Mouse (Mus musculus): ENCODE results near the gene Hoxc11. TPM values are rescaled to one million over a fixed set of nuclear protein-coding genes. Genes with fewer than 3 reads are reported as not detected.

Hoxc11 gene
- polyA plus RNA-seq, 2 experiments, result not detected

- no peaks in the 10 kb centered on the region for H3K9me3 ChIP-seq (ENCODE audit: control insufficient read depth, low read length)
- no peak for DNase-seq (ENCODE audit: low read depth in 3 of 3, low spot score in 3 of 3)
- peaks cover 97% of the 10 kb centered on the region for H3K27me3 ChIP-seq (ENCODE audit: control insufficient read depth, insufficient read depth, low read length)
- no peak overlapping the region for H3K27ac ChIP-seq
- no peaks in the 10 kb centered on the region for H3K36me3 ChIP-seq (replicated peaks; ENCODE audit: control insufficient read depth, insufficient read depth, low read depth)
- ATAC-seq (ENCODE audit: insufficient read depth), result no peak
- H3K4me1 ChIP-seq (replicated peaks; ENCODE audit: control insufficient read depth in 2 of 2, insufficient read depth in 2 of 2, low read length in 1 of 2), result no peaks in the 10 kb centered on the region
- no peak overlapping the region for H3K4me2 ChIP-seq (ENCODE audit: low read depth)
- WGBS (ENCODE audit: insufficient replicate concordance), result 2% methylated on average over 12 of the region's 12 CpGs
- no peak for TF ChIP-seq CTCF (IDR thresholded peaks at IDR 0.05; ENCODE audit: low read depth)
- no peak for TF ChIP-seq EP300 (IDR thresholded peaks at IDR 0.05; ENCODE audit: low read depth)
- no peak overlapping the region for H3K4me3 ChIP-seq (ENCODE audit: insufficient read depth in 1 of 2, low read depth in 2 of 2, low read length in 2 of 2)
- H3K9ac ChIP-seq (replicated peaks), result no peak overlapping the region
Observed at GRCm38 (mm10) chr15:102970740-102971139, 16.5 kb downstream of the Hoxc11 start.

- no peak overlapping the region for H3K4me3 ChIP-seq (ENCODE audit: insufficient read depth in 1 of 2, low read depth in 2 of 2, low read length in 2 of 2)
- WGBS (ENCODE audit: insufficient replicate concordance), result under 1% methylated on average over 21 of the region's 21 CpGs
- no peaks in the 10 kb centered on the region for H3K4me1 ChIP-seq (replicated peaks; ENCODE audit: control insufficient read depth in 2 of 2, insufficient read depth in 2 of 2, low read length in 1 of 2)
- H3K27ac ChIP-seq, result no peak overlapping the region
- TF ChIP-seq EP300 (IDR thresholded peaks at IDR 0.05; ENCODE audit: low read depth), result no peak
- no peak for TF ChIP-seq CTCF (IDR thresholded peaks at IDR 0.05; ENCODE audit: low read depth)
- DNase-seq (ENCODE audit: low read depth in 3 of 3, low spot score in 3 of 3), result no peak
- no peak overlapping the region for H3K4me2 ChIP-seq (ENCODE audit: low read depth)
- no peak overlapping the region for H3K9ac ChIP-seq (replicated peaks)
- H3K27me3 ChIP-seq (ENCODE audit: control insufficient read depth, insufficient read depth, low read length), result peaks cover 97% of the 10 kb centered on the region
- ATAC-seq (ENCODE audit: insufficient read depth), result no peak
- no peaks in the 10 kb centered on the region for H3K36me3 ChIP-seq (replicated peaks; ENCODE audit: control insufficient read depth, insufficient read depth, low read depth)
- no peaks in the 10 kb centered on the region for H3K9me3 ChIP-seq (ENCODE audit: control insufficient read depth, low read length)
Observed at GRCm38 (mm10) chr15:102972254-102972653, 18.0 kb downstream of the Hoxc11 start.

- H3K36me3 ChIP-seq (replicated peaks; ENCODE audit: control insufficient read depth, insufficient read depth, low read depth), result no peaks in the 10 kb centered on the region
- H3K4me3 ChIP-seq (ENCODE audit: insufficient read depth in 1 of 2, low read depth in 2 of 2, low read length in 2 of 2), result no peak overlapping the region
- H3K4me1 ChIP-seq (replicated peaks; ENCODE audit: control insufficient read depth in 2 of 2, insufficient read depth in 2 of 2, low read length in 1 of 2), result no peaks in the 10 kb centered on the region
- H3K27me3 ChIP-seq (ENCODE audit: control insufficient read depth, insufficient read depth, low read length), result peaks cover 97% of the 10 kb centered on the region
- H3K4me2 ChIP-seq (ENCODE audit: low read depth), result no peak overlapping the region
- no peak overlapping the region for H3K9ac ChIP-seq (replicated peaks)
- ATAC-seq (ENCODE audit: insufficient read depth), result no peak
- H3K27ac ChIP-seq, result no peak overlapping the region
- TF ChIP-seq EP300 (IDR thresholded peaks at IDR 0.05; ENCODE audit: low read depth) (no peak), CTCF (IDR thresholded peaks at IDR 0.05; ENCODE audit: low read depth) (no peak)
- no peak for DNase-seq (ENCODE audit: low read depth in 3 of 3, low spot score in 3 of 3)
- 3% methylated on average over 6 of the region's 6 CpGs for WGBS (ENCODE audit: insufficient replicate concordance)
- H3K9me3 ChIP-seq (ENCODE audit: control insufficient read depth, low read length), result no peaks in the 10 kb centered on the region
Observed at GRCm38 (mm10) chr15:102972753-102973152, 18.5 kb downstream of the Hoxc11 start.

- Histone ChIP-seq H3K36me3 (replicated peaks; ENCODE audit: control insufficient read depth, insufficient read depth, low read depth) (no peaks in the 10 kb centered on the region), H3K4me2 (ENCODE audit: low read depth) (no peak overlapping the region), H3K4me1 (replicated peaks; ENCODE audit: control insufficient read depth in 2 of 2, insufficient read depth in 2 of 2, low read length in 1 of 2) (no peaks in the 10 kb centered on the region), H3K27ac (no peak overlapping the region), H3K9ac (replicated peaks) (no peak overlapping the region), H3K9me3 (ENCODE audit: control insufficient read depth, low read length) (no peaks in the 10 kb centered on the region), H3K27me3 (ENCODE audit: control insufficient read depth, insufficient read depth, low read length) (peaks cover 99% of the 10 kb centered on the region), H3K4me3 (ENCODE audit: insufficient read depth in 1 of 2, low read depth in 2 of 2, low read length in 2 of 2) (no peak overlapping the region)
- 3% methylated on average over 7 of the region's 7 CpGs for WGBS (ENCODE audit: insufficient replicate concordance)
- TF ChIP-seq CTCF (IDR thresholded peaks at IDR 0.05; ENCODE audit: low read depth) (no peak), EP300 (IDR thresholded peaks at IDR 0.05; ENCODE audit: low read depth) (no peak)
- ATAC-seq (ENCODE audit: insufficient read depth) (no peak), DNase-seq (ENCODE audit: low read depth in 3 of 3, low spot score in 3 of 3) (no peak)
Observed at GRCm38 (mm10) chr15:102975034-102975433, 20.8 kb downstream of the Hoxc11 start.

GRCm38 (mm10) chr15:102975688-102976111 lies 21.5 kb downstream of the Hoxc11 start:
- peaks cover 99% of the 10 kb centered on the region for H3K27me3 ChIP-seq (ENCODE audit: control insufficient read depth, insufficient read depth, low read length)
- no peak overlapping the region for H3K4me3 ChIP-seq (ENCODE audit: insufficient read depth in 1 of 2, low read depth in 2 of 2, low read length in 2 of 2)
- 3% methylated on average over 21 of the region's 21 CpGs for WGBS (ENCODE audit: insufficient replicate concordance)
- no peaks in the 10 kb centered on the region for H3K4me1 ChIP-seq (replicated peaks; ENCODE audit: control insufficient read depth in 2 of 2, insufficient read depth in 2 of 2, low read length in 1 of 2)
- DNase-seq (ENCODE audit: low read depth in 3 of 3, low spot score in 3 of 3) (no peak), ATAC-seq (ENCODE audit: insufficient read depth) (no peak)
- H3K9ac ChIP-seq (replicated peaks), result no peak overlapping the region
- H3K36me3 ChIP-seq (replicated peaks; ENCODE audit: control insufficient read depth, insufficient read depth, low read depth), result no peaks in the 10 kb centered on the region
- no peak overlapping the region for H3K4me2 ChIP-seq (ENCODE audit: low read depth)
- H3K9me3 ChIP-seq (ENCODE audit: control insufficient read depth, low read length), result no peaks in the 10 kb centered on the region
- TF ChIP-seq EP300 (IDR thresholded peaks at IDR 0.05; ENCODE audit: low read depth) (no peak), CTCF (IDR thresholded peaks at IDR 0.05; ENCODE audit: low read depth) (no peak)
- no peak overlapping the region for H3K27ac ChIP-seq
